Mouse (Mus musculus) heart, postnatal 0 days (tissue): ENCODE results near the gene Invs.

Source experiments
- CTCF ChIP-seq: IDR thresholded peaks from 2 replicates; pipeline ENCODE4 v1.5.1; 2016; ENCODE audit warnings: antibody characterized with exemption, control low read depth, low read depth
- EP300 ChIP-seq: IDR thresholded peaks from 2 replicates; pipeline ENCODE4 v1.6.1; 2016; ENCODE audit warnings: antibody characterized with exemption, low read depth

DNA sequence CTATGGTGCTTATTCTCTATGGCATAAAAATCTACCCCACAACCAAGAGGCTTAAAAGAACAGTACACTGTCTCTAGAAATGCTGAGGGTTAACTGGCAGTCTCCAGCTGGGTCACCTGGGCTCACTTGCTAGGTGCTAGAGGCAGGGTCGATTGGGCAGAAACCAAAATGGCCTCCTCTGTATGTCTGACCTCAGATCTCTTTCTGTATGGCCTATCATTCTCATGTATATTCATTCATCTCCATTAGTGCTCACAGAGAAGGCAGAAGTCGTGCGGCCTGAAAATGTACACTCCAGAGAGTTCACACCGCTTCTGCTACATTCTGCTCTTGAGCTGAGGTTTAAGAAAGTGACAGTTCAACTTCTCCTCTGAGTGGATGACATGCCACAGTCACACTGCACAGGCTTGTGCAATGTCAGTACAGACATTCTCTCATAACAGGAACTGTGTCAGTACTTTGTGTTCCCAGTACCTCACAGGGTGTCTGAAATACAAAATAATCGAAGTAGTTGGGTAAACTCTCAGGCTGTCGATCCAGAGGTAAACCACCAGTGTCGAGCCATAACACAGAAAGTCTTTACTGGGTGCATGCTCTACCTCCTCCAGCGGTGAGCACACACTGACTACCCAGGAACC, 139.4 kb downstream of the Invs start:
- TF ChIP-seq EP300 (no peak), CTCF (no peak)
